Mouse (Mus musculus) heart, postnatal 10 days (tissue): ENCODE measurements around the gene Bckdha. TPM values are rescaled to one million over a fixed set of nuclear protein-coding genes. Genes with fewer than 3 reads are reported as not detected.

Experiments
- DNase-seq, 2 experiments: peaks; one replicate each; pipeline ENCODE4 v3.0.0; 2021
- intact Hi-C: fragments of 180-260 bp; cut with DNase I; formaldehyde crosslinking; loops from one replicate; pipeline ENCODE4 v1.15.1; 2025
- total RNA-seq, 2 experiments: library from RNA; stranded (reverse); gene quantifications; 2 replicates each; pipeline ENCODE4 v1.2.3; 2021

The Bckdha gene
- total RNA-seq, 2 experiments from 2014 or later = 94.3 to 104 TPM

DNA sequence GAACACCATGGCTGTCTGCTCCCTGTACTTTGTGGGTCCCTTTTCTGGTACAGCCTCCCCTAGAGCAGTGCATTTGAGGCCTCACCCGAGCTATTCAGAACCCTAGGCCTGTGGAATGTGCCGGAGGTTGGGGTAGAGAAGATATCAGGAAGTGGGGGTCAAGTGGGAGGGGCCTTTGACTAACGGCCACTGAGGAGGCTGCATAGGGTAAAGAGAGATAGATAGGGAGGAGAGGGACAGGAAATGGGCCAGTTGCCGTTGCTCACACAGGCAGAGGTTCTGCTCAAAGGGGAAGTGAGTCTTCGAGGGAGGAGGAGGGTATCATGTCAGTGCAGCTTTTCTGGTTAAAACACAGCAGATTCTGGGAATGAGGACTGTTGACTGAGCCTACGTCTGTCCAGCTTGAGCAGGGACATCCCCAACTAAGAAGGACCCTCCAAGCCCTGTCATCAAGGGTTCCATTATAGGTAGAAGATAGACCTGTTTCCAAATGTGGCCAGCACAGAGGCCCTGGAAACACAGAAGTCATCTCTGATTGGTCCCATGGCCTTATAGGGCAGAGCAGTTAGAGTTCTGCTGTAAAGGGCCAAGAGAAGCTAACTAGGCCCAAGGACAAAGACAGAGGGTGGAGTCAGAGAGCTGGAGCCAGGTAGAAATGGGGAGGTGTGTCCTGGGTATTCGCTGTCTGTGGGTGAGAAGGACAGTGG, 24.8 kb upstream of the Bckdha start:
- peak in 1 of 2 experiments; percentile 21 for DNase-seq
- intact Hi-C loops = no loop called here

DNA sequence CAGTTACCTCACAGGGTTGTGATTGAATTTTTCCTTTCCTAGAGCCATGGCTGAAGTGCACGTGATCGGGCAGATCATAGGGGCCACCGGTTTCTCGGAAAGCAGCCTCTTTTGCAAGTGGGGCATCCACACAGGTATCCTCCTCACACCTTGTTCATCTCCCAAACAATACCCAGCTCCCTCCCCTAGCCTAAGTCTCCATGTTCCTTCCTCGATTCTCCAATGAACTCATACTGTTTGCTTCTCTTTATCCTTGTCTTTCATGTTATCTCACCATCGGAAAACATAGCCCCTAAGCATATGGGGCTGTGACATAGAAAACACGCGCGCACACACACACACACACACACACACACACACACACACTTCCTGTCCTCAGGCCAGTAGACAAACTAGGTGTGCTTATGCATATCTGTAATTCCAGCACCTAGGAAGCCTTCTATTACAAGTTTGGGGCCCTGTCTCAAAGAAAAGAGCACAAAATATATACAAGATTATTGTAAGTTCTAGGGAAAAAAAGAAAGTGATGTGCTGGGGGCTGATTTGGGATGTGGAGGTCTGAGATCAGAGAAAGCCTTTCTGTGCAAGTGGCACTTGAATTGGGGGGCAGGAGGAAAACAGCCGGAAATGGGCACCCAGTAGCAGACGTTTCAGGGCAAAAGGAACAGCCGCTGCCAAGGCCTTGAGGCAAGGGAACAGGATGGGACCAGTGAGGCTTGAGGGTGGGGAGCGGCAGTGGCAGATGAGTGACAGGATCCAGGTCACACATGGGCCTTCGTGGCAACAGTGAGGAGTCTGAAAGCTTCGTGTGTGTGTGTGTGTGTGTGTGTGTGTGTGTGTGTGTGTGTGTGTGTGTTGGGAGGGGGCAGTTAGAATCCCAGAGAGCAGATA, 22.8 kb upstream of the Bckdha start:
- DNase-seq = no peak
- intact Hi-C loops = loop anchor here (2.0 kb wide), 1 partner anchor 73 kb away; the partner anchor contains the start of gene Hnrnpul1

DNA sequence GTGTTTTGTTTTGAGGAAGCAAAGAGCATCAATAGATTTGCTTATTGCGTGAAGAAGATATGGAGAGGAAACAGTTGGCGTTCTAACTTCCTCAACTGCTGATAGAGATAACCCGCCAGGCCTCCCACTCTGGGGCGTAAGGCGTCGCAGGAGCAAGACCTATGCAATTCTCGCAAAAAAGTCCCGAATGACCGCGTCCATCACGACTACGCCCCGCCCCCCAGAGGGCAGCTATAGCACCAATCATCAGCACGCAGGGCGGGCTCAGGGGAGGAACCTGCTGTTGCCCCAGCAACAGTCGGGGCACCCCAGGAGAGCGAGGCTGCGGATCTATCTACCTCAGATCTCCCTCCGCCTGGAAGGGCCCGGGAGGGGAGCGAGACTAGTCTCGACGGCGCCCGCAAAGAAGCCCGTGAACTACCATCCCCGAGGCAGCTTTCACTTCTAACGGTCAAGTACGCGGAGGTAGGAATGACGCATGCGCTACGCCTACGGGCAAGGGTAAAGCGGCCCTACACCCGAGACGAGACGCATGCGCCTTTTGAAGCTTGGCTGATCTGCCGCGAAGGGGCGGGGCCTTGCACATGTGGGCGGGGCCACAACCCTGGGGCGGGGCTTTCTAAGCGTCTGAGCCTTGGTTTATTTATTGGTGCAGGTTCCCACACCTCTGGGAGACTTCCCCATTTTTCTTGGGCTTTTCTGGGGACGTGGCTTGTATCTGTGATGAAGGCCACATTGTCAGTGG, 21.9 kb upstream of the Bckdha start, which contains the start of gene B9d2:
B9d2 (plus strand) TSS at position 267 of the 745 bp plus-strand sequence.
- intact Hi-C loops = loop anchor here (2.0 kb wide), 1 partner anchor 74 kb away; the partner anchor contains the start of gene Hnrnpul1
- DNase-seq = peak; percentile 97 to 98

DNA sequence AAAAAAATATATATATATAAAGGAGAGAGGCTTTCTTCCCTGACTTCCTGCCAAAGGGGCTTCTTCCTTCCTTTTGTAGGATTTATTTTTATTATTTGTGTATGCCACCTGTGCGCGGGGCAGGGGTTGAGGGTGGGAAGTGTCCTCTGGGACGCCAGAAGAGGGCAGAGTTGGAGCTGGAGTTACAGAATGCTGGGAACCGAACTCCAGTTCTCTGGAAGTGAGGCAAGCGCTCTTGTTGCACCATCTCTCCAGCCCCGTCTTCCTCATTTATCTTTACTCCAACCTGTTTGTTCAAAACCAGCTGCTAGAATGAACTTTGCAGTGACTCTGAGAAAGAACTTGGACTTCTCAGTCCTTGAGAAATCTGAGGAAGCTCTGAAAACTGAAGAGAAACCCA, 21.2 kb upstream of the Bckdha start:
- DNase-seq = peak; percentile 23 to 27
- intact Hi-C loops = loop anchor here (2.0 kb wide), 1 partner anchor 75 kb away; the partner anchor contains the start of gene Hnrnpul1

DNA sequence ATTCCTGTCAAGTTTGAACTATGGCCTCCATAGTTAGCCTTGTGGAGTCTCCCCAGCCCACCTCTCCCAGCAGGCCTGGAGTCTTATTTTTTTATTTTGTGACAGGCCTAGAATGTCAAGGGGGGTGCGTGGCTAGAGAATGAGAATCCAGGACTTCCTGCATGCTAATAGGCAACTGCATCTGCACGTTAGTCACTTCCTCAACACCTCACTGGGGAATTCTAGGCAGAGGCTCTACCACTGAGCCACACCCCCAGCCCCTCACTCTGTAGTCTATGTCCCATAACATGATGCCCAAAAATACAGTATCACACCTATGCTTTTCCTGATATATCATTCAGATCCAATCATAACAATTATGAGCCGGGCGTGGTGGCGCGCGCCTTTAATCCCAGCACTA, 18.2 kb upstream of the Bckdha start:
- DNase-seq = no peak
- intact Hi-C loops = no loop called here

DNA sequence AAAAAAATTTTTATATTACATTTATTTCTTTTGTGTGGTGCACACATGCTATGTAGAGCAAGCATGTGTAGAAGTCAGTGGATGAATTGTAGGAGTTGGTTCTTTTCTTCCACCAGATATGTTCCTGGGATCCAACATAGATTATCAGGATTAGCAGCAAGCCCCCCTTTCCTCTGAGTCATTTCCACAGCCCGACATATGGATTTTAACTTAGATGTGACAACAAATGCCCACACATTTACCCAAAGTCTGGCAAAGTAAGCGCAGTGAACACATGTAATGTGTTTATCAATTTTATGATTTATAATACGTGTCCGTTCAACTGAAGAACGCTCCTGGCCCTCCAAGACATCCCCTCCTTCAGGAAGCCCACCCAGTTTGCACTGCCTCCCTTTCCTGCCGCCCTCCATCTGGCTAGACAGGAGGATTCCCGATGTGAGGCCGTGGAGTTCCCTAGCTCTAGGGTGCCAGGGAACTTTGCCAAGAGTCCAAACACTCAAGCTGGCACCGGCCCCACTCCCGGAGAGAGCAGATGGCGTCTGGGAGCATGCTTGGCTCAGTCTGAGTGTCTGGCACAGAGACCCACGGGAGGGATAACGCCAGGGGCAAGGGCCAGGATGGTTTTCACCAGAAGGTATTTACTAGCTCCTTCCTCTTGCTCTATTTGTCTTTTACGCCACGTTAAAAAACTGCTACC, 17.5 kb upstream of the Bckdha start:
- intact Hi-C loops = no loop called here
- DNase-seq = peak; percentile 92 to 93

DNA sequence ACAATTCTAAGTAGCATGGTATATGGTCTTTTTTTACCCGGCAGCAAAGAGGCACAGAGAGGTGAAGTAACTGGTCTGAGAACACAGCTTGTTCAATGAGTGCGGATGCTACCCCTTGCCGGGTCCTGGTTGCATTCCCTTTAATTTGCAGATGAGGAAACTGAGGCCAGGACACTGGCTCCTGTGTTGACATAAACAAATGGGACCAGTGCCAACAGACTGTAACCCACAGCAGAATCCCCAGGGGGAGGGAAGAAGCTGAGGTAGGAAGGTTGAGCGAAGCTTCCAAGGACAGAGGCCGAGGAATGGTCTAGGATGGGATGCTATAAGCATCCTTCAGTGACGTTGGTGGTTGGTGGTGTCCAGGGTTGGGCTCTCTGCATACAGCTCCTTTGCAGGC, 16.6 kb upstream of the Bckdha start:
- no peak for DNase-seq
- intact Hi-C loops = no loop called here

DNA sequence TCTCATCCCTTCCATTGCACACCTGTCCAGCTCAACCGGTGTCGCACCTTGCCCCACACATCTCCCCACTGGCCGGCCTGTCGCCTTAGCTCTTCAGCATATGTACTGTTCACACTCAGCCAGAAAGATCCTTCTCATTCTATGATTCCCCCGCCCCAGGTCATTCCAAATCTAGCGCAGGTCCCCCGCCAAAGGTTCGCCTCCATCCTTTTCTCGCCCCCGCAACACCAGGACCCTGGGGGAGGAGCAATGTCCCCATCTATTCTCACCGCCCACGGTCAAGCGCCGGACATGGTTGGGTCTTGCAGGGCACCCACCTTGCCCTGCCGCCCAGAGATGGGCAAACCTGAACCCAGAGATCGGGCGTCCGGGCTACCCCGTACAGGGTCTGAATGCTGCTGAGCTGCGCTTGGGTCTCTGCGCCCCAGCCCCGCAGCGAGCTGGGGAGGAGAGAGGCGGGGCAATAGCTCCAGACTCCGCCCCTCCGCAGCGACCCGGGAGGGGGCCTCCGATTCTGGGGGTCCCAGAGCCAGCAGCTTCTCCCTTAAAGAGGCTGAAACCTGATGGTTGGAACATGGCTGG, 16.0 kb upstream of the Bckdha start, which contains the start of gene Tmem91:
Tmem91 (minus strand) TSS at position 448 of the 582 bp plus-strand sequence.
- intact Hi-C loops = no loop called here
- no peak for DNase-seq

DNA sequence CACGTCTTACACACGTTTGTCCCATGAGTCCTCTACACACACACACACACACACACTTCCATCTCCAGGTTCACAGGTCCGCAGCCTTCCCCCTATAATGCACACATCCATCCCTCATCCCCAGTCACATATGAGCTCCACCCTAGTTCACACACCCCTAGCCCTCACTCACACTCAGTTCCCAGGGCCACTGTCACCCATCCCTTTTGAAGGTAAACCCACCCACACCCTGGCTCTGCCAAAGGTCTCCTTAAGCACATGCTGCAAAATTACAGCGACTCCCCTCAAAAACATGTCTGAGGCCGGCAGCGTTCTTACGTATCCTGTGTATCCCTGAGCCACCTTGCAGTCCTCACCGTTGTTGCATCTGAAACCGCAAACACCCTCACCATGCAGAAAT, 15.5 kb upstream of the Bckdha start:
- no peak for DNase-seq
- intact Hi-C loops = no loop called here

DNA sequence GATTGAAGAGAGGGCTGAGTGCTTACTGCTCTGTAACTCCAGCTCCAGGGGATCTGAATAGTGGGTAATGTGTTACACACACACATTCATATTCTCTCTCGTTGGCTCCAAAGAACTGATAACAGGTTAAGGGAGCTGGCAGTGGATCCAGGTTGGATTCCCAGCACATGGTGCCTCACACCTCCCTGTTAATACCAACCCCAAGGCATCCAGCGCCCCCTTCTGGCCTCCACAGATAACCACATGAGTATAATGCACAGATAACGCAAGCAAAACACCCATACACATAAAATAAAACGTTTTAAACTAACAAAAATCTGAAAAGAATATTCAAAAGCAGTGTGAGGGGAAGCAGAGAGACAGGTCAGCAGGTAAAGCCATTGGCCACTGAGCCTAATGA, 13.7 kb upstream of the Bckdha start:
- DNase-seq = no peak
- intact Hi-C loops = no loop called here

DNA sequence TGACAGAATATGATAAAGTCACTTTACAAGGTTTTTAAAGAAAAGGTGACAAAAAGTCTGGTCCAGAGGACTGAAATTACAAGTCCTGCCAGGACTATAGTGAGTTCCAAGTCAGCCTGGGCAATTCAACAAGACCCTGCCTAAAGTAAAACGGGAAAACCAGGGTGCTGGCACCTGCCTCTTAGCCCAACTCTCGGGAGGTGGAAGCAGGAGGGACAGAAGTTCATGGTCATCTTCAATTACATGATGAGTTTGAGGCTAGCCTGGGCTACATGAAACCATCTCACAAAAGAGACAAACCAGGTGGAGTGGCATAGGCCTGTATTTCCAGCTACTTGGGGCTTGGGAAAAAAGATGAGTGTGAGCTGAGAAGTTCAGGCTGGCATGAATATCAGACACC, 12.9 kb upstream of the Bckdha start:
- intact Hi-C loops = no loop called here
- no peak for DNase-seq

DNA sequence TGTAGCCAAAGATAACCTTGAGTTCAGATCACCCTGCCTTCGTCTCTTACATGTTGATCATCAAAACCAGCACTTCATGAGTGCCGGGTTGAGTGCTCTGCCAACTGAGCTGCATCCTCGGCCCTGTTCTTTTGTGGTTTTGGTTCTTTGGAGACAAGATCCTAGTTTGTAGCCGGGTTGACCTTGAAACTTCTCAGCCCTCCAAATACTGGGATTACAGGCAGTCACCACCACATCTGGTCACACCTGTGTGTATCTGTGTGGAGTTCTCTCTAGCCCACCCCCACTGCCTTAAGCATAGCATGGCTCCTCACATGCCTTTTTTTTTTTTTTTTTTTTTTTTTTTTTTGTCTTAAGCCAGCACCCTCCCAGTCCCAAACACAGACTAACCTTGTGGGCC, 11.3 kb upstream of the Bckdha start:
- intact Hi-C loops = no loop called here
- no peak for DNase-seq

DNA sequence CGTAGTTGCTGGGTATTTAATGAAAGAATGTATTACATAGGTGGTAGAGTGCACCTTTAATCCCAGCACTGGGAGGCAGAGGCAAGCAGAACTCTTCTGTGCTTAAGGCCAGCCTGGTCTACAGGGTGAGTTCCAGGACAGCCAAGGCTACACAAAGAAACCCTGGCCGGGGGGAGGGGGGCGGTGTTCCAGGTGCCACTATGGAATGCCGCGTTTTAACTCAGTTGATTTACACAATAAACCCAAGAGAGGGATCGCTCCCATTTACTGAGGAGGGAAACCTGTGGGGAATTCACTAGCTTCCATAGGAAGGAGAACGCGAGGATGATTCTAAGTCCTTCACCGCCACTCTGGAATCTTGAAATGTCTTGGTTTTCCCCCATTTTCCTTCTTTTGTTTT, 10.8 kb upstream of the Bckdha start:
- intact Hi-C loops = no loop called here
- no peak for DNase-seq

DNA sequence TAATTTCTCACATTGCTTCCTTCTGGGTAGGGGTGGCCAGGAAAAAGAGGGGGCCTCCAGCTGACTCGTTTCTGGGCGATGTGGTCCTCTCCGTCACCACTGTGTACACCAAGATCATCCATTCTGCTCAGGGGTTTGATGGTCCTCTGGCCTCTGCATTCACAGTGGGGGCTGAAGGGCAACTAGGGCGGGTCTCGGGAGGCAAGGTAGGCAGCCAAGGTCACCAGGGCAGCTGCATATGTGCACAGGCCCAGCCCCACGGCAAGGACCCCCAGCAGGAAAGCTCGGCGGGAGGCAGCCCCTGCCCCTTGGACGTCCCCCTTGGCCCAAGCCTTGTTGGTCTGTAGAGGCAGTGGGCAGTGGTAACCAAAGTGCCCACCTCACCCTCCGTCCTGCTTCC, 10.4 kb upstream of the Bckdha start:
- intact Hi-C loops = no loop called here
- DNase-seq = no peak

DNA sequence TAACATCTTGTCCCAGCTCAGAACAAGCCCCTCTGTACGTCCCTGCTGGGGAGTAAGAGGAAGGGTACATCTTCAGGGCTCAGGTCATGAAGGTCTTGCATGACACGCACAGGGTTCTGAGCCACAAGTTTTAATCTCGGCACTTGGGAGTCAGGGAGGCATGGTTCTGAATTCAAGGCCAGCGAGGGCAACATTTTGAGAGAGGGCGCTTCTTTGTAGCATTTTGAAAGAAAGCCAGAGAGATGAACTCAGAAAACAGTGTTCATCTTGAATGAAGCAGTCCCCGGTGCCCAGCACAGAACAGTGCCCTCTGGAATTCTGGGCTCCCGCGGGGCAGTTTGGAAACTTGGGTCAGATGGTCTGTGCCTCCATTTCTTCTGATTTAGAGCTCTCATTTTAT, 7.6 kb upstream of the Bckdha start:
- intact Hi-C loops = no loop called here

DNA sequence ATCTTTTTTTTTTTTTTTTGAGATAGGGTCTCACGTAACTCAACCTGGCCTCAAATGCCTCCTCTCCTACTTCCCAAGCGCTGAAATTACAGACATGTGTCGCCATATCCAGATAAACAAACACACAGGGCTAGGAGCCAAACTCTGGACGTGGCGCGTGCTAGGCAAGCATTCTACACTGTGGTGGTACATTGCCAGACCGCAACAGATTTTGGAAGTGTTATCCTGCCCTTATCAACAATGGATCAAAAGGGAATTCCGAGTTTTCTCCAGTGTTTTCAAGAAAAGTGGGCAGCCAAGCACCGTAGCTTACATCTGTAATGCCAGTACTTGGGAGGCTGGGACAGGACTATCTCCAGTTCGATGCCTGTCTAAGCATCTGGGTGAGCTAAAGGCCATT, 996 bp downstream of the Bckdha start:
- DNase-seq = no peak
- intact Hi-C loops = loop anchor here (2.0 kb wide), 1 partner anchor 31 kb away; the partner anchor contains the start of gene B3gnt8

More for the DNA sequence above, 7.6 kb upstream of the Bckdha start:
- no peak for DNase-seq

DNA sequence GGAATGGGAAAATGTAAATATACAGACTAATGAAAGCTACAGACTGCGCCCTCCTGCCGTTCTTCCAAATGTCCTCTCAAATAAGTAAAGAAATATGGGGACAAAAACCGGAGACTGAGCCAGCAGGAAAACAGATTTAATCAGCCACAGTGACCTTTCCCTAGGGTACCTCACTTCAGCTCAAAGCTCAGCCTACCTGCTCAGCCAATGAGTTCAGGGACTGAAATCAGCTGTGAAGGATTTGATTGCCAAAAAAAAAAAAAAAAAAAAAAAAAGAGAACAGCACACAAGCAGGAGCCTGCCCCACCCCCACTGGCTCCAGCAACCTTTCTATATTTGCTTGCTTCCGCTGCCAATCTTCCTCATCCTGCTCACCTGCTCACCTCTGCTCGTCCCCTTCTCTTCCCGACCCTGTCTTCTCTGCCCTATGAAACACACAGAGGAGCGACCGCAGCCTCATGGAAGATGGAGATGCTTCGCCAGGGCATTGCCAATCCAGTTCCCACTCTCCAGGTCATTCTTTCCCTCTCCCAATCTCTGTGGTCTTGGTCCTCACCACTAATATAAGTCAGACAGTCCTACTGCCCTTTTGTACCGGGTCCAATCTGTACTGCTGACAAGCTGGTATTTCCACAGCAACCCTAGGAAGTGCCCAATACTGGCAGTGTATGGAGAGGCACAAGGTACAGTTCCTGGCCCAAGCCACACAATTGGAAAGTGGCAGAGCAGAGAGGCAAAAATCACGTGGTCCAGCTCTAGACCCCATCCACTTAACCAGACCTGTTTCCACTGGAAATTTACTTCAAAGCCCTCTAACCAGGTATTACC, 3.0 kb downstream of the Bckdha start:
- intact Hi-C loops = no loop called here
- no peak for DNase-seq

DNA sequence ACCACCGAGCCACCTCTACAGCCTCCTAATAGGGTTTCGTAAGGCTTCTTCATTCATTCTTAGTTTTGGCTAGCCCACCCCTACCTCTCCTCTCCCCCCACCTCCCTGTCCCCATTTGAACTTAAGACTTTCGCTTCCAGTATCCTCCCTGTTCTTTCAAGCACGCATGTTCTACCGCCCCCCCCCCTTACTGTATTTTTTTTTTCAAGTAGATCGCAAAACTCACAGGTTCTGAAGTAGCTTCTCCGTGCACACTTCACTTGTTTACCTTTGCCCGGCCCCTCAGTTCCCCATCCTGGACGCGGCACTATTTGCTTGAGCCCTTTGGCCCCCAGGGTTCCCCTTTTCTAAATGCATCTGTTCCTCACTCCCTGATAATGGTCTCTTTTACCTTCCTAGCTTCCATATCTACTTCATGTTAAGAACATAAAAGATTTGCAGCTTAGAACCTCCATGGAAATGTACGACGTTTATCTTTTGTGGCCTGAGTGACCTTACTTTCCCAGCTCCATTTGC, 6.5 kb downstream of the Bckdha start:
- intact Hi-C loops = no loop called here
- DNase-seq = no peak

DNA sequence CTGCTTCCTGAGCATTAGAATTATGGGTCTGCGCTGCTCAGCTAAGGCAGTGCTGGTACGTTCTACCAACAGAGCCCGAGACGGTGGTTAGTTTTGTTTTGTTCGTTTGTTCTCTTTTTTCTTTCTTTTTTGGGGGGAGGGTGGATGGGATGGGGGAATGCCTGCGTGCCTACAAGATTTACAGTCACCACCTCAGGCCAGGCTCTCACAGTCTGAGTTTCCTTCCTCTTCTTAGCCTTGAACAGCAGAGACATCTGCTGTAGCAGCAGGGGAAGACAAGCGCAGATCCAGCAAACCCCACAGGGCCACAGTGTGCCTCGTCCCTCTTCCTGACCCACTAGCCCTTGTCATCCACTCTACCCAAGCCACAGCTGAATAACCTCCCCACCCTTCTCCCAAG, 7.5 kb downstream of the Bckdha start:
- intact Hi-C loops = no loop called here
- no peak for DNase-seq
